Mouse (Mus musculus): ENCODE measurements around the gene Lrig1.

The Lrig1 gene

DNA sequence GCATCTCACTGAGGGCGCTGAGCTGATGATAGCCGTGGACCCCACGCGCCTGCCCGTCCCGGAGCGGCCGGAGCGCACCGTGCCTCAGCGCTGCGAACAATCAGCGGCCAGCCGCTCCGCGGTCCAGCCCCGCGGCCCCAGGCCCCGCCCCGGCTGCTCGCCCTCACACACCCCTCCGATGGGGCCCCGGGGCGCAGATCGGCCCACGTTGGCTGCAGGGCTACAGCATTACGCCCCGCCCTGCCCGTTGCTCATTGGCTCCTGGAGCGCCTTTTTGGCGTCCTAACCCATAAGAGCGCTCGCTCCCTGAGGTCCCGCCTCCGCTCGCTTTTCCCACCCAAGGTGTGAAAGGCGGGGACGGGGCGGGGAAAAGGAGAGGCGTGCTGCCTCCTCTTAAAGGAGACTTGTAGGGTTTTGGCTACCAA is at the start of gene Lrig1:
TSS of gene Lrig1 (minus strand) at position 92 of the 425 bp plus-strand sequence.
- peak; percentile 93 to 96 for DNase-seq (ENCODE audit: low spot score in 2 of 2)

DNA sequence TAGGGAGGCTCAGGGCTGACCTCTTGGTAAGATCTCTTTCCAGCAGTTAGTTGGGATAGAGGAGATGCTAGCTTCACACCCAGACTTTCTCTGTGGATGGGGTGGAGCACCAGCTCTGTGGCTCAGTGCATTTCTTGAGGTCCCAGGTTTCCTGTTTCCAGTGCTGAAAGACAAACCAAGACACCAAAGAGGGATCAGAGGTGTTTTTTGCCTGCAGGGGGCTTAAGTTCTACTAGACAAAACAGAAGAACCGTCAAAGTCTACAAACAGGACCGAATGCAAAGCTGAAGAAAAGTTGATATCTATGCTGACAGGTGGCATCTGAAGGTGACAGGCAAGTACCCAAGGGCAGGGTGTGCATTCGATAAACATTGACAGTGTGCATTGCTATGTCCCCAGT is 49.7 kb upstream of the Lrig1 start:
- DNase-seq (ENCODE audit: low spot score in 2 of 2): no peak

DNA sequence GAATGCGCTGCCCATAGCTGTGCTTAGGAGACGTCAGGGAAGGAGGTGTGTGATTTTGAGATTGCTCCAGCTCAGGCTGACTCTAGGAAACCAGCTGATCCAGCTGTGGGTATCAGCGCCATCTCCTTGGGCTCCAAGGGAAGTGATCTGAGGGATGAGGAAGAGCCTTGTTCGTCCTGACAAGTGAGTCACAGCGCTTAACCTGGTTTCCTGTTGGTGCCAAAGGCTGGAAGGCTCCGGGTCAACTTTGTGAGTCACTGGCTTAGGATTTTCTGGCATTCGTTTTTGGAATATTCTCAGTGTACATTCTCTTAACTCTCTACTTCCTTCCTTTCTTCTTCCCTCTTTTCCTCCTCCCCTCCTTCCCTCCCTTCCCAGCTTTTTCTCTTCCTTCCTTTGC is 48.4 kb upstream of the Lrig1 start:
- DNase-seq (ENCODE audit: low spot score in 2 of 2): no peak

DNA sequence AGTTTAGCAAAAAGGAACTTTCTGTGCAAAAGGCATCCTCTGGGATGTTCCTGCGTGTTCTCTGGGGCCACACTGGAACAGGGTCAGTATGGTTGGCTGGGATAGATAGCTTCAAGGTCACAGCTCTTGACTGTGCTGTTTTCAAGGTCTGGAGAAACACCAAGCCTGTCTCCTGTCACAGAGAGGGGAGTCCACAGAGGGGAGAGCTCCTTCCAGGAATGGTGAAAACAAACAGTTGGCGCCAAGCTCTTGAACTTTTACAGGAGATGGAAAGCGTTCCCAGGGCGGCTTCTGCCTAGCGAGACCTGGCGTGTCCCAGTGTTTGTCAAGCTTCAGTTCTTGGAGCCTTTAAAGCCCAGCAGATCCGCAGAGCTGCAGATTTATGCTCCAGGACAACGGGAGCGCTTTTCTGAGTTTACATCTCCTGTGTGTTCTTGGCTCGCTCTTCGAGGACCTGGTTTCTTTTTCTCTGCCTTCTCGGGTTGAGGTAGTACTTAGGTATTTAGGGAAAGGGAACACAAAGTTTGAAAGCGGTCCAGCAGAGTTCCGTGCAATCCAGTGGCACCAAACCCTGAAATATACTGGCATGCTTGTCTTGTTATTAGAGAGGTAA is 40.3 kb upstream of the Lrig1 start:
- DNase-seq (ENCODE audit: low spot score in 2 of 2): no peak

DNA sequence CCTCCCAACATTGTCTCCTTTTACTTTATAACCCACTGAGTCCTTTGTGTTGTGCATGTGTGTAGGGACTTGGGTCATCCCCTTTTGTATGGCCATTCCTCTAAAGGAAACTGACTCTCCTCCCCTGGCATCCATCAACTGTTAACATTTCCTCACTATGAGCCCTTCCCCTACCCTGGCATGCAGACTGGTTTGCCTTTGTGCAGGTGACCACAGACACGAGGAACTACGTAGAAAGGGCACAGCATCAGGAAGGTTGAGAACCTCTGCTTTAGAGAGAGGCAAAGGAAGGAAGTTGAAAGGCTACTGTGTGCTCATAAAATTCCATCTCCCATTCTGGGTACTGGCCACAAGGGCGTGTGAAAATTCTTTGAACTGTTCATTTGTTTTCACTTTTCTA is 38.7 kb upstream of the Lrig1 start:
- no peak for DNase-seq (ENCODE audit: low spot score in 2 of 2)

DNA sequence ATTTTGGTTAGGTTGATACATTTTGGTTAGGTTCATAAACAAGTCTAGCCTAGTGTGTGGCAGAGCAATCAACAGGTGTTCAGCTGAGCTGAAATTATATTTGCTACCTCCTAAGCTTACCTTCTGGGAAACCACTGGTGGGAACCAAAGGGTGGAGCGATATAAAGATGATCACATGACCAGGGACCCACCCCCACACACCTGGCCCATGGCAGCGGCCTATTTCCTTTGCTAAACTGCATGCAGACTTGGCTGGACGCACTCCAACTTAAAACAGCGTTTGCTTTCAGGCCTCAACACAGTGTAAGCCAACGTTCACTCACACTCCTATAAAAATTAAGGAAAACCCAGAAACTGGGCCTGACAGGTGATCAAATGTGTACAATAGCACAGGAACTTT is 33.9 kb upstream of the Lrig1 start:
- DNase-seq (ENCODE audit: low spot score in 2 of 2): no peak

DNA sequence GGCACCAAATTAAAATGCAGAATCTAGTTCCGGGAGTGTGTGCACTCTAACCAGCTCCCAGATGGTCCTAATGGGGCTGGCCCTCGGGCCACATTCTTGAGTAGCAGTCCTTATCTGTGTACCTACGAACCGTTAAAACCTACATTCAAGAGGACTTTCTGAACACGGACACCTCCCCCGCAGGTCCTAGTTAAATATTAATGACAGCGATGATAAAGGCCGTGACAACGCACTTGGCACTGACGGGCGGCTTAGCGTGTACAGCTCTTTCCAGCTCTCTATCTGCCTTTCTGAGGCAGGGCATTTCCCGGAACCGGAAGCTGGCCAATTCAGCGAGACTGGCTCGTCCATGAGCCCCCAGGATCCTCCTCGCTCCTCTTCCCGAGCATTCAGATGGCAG is 29.9 kb upstream of the Lrig1 start:
- DNase-seq (ENCODE audit: low spot score in 2 of 2): peak in 1 of 2 experiments; percentile 15

DNA sequence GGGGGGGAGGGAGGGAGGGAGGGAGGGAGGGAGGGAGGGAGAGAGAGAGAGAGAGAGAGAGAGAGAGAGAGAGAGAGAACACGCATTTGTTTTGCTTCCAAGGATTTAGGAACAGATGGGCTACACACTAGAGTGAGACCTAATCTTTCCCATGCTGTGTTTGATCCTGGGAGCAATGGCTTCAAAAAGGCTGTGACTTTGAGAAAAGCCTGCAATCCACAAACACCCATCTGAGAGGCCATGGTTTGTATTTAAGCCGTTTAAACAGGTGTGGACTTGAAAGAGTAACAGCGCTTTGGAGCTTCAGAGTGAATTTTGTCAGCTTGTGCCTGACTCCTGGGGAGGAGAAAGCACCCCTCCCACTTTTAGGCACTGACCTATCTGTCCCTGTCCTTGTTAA is 29.2 kb upstream of the Lrig1 start:
- no peak for DNase-seq (ENCODE audit: low spot score in 2 of 2)

DNA sequence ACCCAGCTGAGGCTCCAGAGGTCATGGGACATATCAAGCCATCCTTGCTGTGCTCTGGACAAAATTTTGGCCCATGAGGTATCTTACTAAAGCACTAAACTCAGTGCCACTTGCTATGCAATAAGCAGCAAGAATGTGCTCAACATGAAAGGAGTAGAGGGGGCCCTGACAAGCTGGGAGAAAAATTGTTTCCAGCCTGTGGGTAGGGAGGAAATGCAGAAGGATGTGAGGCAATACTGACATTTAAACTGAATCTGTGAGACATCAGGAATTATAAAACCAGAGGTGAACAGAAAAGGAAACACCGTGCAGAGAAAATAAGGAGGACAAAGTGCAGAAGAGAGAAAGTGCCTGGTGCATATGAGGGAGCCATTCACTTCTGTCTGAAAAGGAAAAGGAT is 24.7 kb upstream of the Lrig1 start:
- DNase-seq (ENCODE audit: low spot score in 2 of 2): no peak

DNA sequence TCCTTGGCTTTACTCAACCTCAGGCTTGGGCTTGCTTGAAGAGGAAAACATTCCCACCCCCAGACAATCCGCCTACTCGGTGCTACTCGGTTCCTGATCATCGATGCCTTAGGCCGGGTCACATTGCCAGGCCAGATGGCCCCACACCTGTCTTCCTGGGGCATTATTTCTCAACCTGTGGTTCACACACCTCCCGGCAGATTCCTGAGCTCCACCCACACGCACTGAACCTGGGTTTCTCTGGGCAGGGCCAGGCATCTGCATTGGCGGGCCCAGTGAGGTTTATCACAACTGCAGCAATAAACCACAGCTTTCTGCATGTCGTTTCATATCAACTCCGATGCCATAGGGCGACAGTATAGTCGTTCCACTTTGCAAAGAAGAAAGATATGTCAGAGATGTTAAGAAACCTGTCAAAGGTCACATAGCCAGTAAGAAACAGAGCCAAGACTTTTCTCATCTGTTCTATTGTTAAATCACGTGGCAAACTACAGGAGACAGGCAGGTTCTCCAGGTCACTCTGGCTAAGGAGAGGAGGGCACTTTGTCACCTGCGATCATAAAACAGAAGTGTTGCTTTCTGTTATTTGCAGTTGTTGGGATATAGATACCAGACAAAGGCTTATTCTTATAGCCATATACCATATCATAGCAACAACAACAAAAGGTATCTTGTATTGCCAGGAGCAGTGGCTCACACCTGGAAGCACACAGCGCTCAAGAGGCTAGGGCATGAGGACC is 18.8 kb upstream of the Lrig1 start:
- DNase-seq (ENCODE audit: low spot score in 2 of 2): no peak

DNA sequence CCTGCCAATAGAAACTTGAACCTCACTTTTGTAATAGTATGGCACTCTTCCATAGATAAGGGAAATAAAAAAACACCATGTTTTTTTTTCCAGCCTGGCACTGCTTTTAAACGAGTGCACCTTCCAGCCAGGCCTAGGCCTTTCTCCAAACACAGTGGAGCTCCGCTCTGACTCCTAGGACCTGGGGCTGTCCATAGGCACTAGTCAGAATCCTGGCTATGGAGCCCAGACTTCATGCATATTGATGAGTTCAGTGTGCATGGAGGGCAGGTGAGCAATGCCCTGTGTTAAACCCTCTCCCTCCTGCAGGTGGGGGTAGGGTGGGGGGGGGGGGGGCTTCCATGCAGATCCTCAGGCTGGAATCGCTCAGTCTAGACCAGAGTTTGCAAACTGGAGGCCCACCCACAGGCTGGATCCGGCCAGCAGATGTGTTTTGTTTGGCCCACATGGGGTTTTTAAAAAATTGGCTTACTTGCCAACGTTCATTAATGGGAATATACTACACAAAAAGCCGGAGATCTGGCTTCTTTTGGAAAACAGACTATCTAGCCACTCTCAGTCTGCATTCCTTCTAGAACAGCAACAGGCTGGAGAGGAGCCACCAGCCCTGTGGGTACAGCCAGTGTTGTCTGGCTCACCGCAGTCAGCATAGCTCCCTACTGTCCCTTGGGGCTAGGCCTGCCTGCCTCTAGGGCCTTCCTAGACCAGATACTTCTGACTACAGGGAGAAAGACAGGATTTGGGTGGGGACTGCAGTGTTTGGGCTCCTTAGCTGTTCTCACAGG is 17.9 kb upstream of the Lrig1 start:
- peak in 1 of 2 experiments; percentile 21 for DNase-seq (ENCODE audit: low spot score in 2 of 2)

DNA sequence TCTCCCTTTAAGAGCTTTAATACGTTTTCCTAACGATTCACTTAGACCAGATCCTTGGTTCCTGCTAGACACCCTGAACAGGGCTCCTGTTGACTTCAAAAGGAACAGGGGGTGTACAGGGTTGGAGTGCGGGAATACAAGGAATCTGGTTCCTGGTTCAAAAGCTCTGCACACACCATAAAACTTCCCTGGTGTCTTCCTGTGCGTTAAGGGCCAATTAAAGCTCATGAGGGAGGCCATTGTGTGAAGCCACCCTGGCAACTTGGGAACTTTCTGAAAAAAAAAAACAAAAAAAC is 15.6 kb upstream of the Lrig1 start:
- DNase-seq (ENCODE audit: low spot score in 2 of 2): no peak

DNA sequence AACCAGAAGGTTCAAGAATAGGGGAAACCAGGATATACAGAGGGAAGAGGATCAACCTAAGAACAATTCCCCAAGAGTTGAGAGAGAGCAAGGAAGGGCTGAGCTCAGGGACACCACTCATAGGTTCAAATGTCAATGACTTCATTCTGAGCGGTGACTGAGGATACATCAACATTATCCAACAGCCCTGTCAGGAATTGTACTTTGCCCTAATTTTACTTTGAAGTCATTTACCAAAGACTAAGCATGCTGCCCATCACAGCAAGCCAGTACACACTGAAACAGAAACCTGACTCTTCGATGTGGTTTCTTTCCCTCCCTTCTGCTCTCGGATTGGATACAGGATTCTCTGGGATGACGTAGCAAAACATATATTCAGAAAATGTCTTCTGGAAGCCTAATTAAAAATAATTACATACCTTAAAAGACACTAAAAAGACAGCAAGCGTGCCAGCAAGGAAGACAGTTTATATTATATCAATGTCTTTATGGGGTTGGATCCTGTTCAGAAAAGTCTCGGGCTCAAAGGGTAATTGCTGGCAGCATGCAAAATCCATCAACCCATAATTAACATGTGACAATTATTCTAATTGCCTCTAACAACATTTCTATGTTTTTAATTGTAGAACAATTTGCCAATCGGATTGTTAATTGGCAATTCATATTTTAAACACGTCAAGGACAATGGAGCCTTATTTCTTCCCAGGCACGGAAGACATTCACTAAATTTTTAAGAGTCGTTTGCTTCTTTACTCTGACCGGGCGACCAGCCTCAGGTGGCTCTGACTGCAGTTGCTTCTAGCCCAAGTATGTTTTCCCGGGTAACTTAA is 15.1 kb upstream of the Lrig1 start:
- DNase-seq (ENCODE audit: low spot score in 2 of 2): no peak

DNA sequence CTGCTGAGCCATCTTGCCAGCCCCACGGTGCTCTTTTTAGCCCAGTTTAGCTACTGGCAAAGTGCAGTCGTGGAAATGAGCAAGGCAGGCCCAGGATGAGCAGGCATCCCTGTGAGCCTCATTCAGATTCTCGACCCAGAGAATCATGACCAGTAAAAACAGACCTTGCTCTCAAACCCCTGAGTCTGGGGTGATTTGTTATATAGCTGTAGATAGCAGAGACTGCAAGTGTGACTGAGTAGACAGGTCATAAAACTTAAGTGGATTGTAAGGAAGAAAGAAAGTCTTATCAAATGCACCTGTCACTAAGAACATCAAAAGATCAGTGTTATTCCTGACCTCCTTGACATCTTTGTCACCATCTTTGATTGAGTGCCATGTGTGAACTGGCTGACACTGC is 9.9 kb upstream of the Lrig1 start:
- no peak for DNase-seq (ENCODE audit: low spot score in 2 of 2)

DNA sequence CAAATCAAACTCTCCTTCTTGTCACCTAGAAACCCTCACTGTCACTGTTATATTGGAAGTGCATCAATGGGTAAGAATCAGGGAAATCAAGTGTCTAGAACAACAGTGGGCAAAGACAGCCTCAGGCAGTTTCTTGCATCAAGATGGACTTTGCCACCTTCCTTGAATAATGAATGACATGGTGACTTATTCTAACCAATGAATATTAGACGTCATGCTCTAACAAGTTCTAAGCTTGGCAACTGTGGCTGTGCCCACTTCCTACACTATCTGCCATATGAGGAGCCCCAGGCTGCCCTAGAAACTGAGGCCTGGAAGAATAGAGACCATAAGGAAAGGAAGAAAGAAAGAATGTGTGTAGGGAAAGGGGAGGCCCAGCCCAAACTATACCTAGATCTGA is 9.2 kb upstream of the Lrig1 start:
- DNase-seq (ENCODE audit: low spot score in 2 of 2): no peak

DNA sequence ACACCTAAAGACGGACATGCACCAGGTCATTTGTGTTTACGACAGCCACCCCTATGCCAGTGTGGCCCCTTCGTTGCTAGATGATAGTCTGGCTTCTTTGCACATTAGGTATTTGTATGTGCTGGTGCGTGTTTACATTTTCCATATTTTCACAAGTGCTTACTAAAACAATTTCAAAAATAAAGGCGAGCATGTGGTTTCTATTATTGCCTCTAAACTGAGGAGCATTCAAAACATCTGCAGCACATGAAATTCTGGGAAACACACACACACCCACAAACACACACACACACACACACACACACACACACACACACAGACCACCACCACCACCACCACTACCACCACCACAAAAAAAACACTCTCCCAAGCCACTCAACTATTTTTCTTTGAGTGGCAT is 7.3 kb upstream of the Lrig1 start:
- DNase-seq (ENCODE audit: low spot score in 2 of 2): no peak

DNA sequence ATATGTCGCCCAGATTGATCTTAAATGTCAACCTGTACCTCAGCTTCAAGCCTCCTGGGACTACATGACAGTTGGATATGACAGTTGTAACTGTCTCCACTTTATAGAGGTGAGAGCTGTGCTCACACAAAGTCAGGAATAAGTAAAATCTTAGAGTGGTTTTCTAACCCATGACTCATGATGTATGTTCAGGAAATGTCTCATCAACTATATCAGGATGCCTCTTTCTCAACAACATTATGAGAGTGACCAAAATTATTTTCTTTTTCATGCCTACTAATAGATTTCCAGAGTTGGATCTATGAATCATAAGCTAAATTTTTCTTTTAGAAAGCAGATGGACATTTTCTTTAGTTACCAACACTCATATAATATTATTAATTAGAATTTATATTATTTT is 6.0 kb upstream of the Lrig1 start:
- no peak for DNase-seq (ENCODE audit: low spot score in 2 of 2)

DNA sequence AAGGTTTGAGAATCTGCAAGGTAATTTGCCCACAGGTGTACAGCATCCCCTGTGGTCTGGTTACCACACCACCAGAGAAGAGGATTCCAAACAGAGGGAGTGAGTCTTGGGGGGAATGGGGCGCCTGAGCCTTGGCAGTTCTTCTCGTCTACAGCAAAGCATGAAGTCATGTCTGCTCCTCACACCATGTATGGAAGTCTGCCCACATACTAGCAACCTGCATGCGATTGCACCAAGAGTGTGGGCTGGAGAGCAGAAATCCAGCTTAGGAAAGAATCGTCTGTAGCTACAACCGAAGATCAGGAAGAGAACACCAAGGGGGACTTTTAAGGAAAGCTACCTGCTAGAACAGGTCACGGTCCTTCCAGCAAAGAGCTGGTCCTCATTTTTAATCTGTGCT is 3.0 kb upstream of the Lrig1 start:
- DNase-seq (ENCODE audit: low spot score in 2 of 2): no peak

DNA sequence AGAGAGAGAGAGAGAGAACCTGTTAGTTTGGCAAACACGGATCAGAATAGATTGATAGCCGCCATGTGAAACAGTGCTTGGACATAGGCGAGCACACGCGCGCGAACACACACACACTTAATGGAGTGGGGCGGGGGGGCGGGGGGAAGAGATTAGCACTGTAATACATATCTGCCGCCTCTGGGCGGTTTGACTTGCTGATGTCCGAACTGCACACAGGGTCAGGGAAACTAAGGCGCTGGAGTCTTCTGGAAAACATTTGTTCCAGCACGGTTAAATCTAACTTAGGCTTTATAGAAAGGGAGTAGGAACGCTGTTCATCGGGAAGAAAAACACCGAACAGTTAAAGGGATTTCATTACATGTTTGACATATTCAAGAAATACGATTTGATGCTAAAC is 1.1 kb upstream of the Lrig1 start:
- DNase-seq (ENCODE audit: low spot score in 2 of 2): no peak

DNA sequence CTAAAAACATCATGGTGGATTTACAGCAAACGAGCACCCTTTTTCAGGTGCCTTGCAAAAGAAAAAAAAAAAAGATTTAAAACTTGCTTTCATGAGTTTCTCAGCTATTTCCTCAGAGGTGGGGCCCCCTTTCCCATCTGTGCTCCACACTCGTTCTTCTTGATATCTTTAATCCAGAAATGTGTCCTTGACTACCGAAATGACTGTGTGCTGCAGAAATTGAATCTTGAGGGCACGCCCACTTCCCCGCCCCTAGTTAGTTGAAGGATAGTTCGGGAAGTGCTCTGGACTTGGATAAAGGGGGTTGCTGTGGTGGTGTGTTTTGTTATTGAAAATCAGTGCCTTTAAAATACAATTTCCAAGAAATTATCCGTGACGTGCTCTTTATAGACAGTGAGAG is 654 bp upstream of the Lrig1 start:
- DNase-seq (ENCODE audit: low spot score in 2 of 2): peak in 1 of 2 experiments; percentile 37

DNA sequence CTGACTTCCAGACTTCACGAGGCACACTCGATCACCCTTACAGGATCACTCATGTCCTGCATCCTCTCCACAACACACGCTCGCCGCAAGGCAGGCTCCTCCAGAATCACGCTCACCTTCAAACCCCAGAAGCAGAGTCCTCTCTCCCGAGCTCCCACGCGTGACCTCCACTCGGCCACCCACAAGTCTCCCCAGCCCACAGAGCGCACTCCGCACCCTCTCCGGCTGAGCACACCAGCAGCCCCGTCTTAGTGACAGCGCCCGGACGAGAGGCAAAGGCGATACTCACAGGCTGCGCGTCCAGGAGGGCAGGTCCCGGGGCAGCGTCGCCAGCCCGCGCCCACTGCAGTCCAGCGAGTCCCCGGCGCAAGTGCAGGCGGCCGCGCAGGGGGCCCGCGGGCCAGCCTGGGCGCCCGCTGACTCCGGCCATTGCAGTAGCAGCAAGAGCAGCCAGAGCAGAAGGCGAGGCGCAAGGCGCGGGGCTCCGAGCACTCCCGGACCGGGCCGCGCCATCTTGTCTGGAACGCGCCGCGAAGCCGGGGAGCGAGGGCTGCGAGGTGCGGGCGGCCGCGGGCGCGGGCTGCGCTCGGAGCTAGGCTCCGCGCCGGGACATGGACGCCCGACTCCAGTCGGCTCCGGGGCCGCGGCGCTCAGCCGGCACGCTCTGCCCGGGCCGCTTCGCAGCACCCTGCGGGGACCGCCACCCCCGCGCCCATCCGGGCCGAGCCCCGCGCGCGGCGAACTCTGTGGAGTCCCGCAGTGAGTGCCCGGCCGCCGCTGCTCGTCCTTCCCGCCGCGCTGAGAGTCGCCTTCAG is 578 bp downstream of the Lrig1 start:
- peak in 1 of 2 experiments; percentile 47 for DNase-seq (ENCODE audit: low spot score in 2 of 2)

All from cerebellum, postnatal 4 days (tissue).